Mouse (Mus musculus) mouse embryonic stem cell (cell line): ENCODE measurements around the gene Cacng8.

Source experiments
- in situ Hi-C, 2 experiments: fragments of 300-500 bp; cut with MboI; formaldehyde crosslinking; loops; 1 replicate in 1 of 2; 3 replicates in 1 of 2; pipeline ENCODE4 v1.14.3; 2019 to 2020; ENCODE audit warnings: low sequenced_read_pairs in 2 of 2, low pct_unique_long_range_greater_than_20kb in 1 of 2, mixed read lengths in 1 of 2; ENCODE audit not compliant: unreplicated experiment in 1 of 2

The Cacng8 gene

GRCm38 (mm10) chr7:3420466-3420865 is 30.0 kb downstream of the Cacng8 start:
- in situ Hi-C loops = no loop called here

GRCm38 (mm10) chr7:3421297-3421696 is 30.8 kb downstream of the Cacng8 start:
- in situ Hi-C loops = no loop called here

GRCm38 (mm10) chr7:3422051-3422450 is 31.6 kb downstream of the Cacng8 start:
- in situ Hi-C loops = no loop called here

- in situ Hi-C loops = no loop called here
Measured at GRCm38 (mm10) chr7:3423430-3423829, 32.9 kb downstream of the Cacng8 start.

GRCm38 (mm10) chr7:3423895-3424294 is 33.4 kb downstream of the Cacng8 start, which contains the start of gene Cacng6:
TSS of gene Cacng6 (plus strand) at chr7:3424195.
- in situ Hi-C loops = no loop called here

GRCm38 (mm10) chr7:3425141-3425540 is 34.7 kb downstream of the Cacng8 start:
- in situ Hi-C loops = no loop called here

DNA sequence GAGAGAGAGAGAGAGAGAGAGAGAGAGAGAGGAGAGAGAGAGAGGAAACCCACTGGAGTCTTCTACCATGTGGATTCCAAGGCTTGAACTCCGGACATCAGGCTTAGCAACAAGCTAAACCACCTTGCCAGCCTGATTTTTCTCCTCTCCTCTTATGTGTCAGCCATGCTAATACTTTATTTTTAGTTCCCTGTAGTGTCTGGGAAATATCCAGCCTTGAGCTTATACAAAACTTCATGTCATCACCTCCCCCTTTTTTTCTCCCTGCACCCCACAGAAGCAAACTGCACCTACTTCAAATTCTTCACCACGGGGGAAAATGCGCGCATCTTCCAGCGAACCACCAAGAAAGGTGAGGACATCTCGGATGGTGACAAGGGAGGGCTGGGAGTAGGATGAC is 39.7 kb downstream of the Cacng8 start:
- in situ Hi-C loops = no loop called here

DNA sequence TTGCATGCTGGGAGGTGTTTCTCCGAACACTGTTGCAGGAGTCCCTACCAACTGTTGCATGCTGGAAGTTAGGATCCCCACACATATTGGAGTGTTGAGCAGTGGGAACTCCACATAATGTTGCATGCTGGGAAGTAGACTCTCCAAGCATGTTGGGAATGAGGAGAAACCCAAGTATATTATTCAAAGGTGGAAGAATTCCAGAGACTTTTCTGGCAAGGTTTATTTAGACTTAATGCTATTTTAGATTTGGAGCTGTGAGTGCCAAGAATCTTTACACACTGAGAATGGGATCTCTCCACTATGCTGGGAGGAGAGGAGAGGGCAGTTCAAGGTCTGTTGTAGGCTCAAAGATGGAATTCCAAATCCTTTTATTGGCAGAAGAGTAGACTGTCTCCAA is 41.6 kb downstream of the Cacng8 start:
- in situ Hi-C loops = no loop called here

GRCm38 (mm10) chr7:3437941-3438340 is 47.5 kb downstream of the Cacng8 start:
- in situ Hi-C loops = no loop called here

- in situ Hi-C loops = no loop called here
Measured at GRCm38 (mm10) chr7:3439984-3440383, 49.5 kb downstream of the Cacng8 start.

DNA sequence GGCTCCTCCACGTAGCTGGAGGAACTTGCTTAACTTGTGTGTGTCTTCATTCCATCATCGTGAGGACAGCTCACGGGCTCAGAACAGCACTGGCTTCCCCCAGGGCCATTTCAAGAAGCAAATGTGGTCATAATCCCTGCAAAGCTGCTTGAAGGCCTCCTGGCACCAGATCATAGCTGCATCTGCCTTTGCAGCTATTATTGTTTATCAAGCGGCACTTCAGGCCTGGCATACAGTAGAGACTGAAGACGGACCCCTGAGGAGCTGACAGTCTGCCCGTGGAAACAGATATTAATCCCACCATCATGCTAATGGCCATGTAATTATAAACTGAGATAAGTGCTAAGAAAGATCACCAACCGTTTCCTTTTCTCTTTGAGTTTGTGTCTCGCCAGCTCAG is 50.0 kb downstream of the Cacng8 start:
- in situ Hi-C loops = no loop called here

GRCm38 (mm10) chr7:3442476-3443062 is 52.1 kb downstream of the Cacng8 start:
- in situ Hi-C loops = no loop called here

DNA sequence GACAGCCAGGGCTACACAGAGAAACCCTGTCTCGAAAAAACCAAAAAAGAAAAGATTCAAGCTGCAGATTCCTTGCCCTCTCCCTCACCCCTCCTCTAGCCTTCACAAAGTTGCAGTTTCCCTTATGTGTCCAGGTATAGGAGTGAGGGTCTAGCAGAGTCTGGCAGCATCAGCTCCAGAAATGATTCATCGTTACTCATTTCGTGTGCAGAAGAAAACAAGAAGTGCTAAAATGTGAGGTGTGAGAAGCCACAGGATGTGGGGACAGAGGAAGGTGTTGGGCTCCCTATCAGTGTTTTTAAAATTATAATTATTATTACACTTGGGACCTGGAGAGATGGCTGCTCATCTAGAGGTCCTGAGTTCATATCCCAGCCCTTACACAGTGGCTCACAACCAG is 54.2 kb downstream of the Cacng8 start:
- in situ Hi-C loops = no loop called here

GRCm38 (mm10) chr7:3446584-3446983 is 56.1 kb downstream of the Cacng8 start:
- in situ Hi-C loops = no loop called here

GRCm38 (mm10) chr7:3447026-3447425 is 56.5 kb downstream of the Cacng8 start:
- in situ Hi-C loops = no loop called here

DNA sequence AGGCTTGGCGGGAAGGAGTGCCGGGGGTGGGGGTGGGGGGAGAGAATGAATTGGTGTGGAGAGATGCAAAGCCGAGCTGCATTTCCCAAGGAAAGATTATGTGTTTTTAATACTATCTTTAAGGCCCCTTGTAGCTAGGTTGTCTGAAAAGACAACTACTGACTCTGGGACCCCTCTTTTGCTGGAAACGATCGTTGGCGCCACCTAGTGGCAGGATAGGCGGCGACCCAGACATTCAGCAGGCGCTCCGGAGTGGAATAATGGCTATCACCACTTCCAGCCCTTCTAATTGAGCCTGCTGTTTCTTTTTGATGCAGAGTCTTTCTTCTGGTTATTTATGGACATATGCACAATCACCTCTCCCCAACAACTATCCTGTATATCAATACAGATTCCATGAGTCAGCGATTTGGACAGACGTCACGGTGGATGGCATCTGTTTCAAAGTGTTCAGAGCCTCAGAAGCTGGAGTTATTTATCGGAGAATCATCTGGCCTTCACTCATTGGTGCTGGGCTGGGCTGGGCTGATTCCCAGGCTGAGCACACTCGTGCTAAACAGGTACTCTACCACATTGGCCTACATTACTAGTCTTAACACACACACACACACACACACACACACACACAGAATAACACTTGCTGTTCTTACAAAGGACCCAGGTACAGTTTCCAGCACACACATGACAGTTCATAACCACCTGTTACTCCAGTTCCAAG is 58.4 kb downstream of the Cacng8 start:
- in situ Hi-C loops = no loop called here

DNA sequence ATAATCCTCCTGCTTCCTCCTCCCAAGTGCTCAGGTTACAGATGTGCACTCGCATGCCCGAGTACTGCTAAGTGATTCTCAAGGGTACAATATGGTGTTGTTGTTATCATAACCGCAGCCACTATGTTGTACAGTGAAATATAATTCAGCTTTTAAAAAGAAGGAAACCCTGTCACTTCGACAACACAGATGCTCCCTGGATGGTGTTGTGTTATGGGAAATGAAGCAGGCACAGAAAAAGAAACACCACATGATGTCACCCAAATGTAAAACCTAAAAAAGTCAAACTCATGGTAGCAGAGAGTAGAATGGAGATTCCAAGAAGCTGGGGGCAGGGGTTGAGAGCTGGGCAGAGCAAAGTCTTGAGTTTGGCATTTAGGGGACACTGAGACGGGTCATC is 60.2 kb downstream of the Cacng8 start:
- in situ Hi-C loops = no loop called here

- in situ Hi-C loops = no loop called here
Measured at GRCm38 (mm10) chr7:3451161-3451560, 60.7 kb downstream of the Cacng8 start.

- in situ Hi-C loops = no loop called here
Measured at GRCm38 (mm10) chr7:3452821-3453485, 62.5 kb downstream of the Cacng8 start.
